Mouse (Mus musculus): Measurements from ENCODE around the gene Dsp.

DNA sequence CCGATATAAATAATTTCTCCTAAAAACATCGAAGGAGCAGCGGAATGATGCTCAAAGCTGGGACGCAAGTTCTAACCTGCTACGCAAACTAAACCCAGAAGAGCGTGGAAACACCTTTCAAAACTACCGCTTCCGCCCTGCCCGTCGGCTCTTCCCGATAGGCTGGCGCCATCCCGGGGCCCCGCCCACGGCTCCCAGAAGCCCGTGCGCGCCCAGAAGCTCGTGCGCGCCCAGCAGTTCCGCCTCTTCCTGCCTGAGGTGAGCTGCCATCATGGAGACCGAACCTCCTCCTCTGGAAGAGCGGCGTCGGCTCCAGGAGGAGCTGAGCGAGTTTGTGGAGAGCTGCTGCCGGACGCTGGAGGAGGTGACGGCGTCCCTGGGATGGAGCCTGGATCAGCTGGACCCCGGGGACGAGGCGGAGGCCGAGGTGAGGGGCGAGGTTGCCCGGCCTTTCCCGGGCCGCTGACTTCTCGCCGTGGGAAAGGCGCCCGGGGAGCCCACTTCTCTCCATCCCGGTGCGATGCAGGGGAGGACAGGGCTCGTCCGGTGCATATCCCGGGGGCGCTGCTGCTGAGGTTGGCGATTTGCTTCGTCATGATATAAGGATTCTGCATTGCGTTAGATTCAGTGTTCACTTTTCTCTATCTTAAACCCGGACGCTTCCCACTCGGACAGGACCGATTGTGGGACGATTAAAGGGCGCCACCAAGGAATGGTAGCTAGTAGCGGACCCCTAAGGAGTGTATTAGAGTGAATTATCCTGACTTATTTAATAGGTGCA is 53.8 kb downstream of the Dsp start, which contains the start of gene Snrnp48:
- TF ChIP-seq CTCF (IDR thresholded peaks at IDR 0.05; ENCODE audit: low read depth, low read length) (no peak), POLR2A (IDR thresholded peaks at IDR 0.05; ENCODE audit: borderline replicate concordance, low read depth, low read length) (no peak)
